Mouse (Mus musculus): ENCODE data around the gene Oxnad1.

Gene Oxnad1

DNA sequence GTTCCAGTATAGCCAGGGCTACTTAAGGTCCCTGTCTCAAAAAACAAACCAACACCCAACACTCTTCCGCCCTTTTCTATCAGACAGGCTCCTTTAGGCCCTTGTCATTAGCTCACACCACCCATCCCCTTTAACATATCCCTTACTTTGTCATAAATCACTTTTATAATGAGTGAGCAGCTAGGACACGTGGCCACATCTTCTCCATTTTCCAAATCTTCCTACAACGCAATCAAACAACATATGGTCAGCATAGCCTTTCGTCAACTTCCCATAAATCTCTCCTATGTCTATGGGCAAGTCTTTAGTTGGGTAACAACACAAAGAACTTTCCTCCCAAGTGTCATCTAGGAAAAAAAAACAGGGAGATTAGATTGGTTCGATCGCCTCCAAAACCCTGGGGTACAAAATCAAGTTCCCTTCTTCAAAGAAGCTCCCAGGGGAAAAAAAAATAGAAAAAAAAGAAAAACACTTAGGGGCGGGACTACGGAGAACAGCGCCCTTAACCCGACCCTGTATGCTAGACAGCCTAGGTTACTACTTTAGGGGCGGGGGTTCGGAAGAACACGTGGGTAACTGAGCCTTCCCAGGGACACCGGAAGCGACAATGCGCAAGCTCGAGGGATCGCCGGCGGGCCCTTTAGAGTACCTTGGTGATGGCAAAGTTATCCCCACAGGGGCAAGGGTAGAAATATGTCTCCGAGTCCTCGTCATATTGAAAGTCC lies at the start of gene Oxnad1:
TSS of gene Oxnad1 (plus strand) at position 614 of the 725 bp plus-strand sequence.
- in situ Hi-C loops (cut with MboI; ENCODE audit: low pct_unique_long_range_greater_than_20kb in 1 of 2, low sequenced_read_pairs in 2 of 2, unreplicated experiment in 1 of 2), result no loop called here

DNA sequence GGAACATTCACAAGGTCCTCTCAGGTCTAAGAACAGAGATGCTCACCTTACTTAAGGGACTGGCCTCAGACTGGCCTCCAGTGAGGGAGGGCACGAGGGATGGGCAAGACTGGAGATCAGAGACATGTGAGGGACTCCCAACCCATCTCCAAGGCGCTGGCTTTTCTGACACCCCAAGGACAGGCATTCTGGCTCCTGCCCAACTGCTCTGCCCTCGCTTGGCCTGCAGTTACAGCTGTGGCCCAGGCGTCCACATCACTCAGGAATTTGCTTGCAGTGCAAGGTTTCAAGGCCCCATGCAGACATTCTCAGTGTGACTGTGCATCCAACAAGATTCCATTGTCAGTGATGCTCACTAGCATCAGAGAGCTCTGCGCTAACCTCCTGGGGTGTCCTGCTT lies 48.7 kb upstream of the Oxnad1 start:
- in situ Hi-C loops (cut with MboI; ENCODE audit: low pct_unique_long_range_greater_than_20kb in 1 of 2, low sequenced_read_pairs in 2 of 2, unreplicated experiment in 1 of 2), result loop anchor here (10.0 kb wide), 2 partner anchors 242 to 382 kb away; no protein-coding TSS in a partner anchor

DNA sequence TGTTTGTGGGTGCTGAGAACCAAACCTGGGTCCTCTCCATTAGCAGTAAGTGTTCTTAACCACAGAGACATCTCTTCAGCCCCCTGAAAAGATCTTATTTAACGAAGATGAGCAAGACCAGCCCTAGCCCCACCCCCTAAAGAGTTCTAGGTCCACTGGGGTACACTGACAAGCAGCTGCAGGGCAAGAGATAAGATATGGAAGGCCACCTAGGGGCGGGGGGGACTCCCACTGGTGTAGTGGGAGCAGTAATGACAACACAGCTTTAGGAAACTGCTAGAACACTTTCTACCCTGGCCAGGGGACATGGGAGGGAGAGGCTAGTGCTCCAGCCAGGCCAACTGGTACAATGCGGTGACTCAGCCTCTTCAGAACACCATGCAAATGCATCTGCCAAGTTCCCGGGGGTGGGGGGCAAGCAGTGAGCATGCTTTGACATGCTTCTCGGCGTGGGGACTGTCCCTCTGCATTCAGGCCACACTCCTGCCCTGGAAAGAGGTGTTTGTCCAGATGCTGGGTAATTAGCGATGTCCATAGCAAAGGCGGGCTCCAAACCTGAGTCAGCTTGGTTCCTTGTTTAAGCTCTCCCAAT lies 47.4 kb upstream of the Oxnad1 start:
- in situ Hi-C loops (cut with MboI; ENCODE audit: low pct_unique_long_range_greater_than_20kb in 1 of 2, low sequenced_read_pairs in 2 of 2, unreplicated experiment in 1 of 2), result loop anchor here (10.0 kb wide), 2 partner anchors 243 to 383 kb away; no protein-coding TSS in a partner anchor

DNA sequence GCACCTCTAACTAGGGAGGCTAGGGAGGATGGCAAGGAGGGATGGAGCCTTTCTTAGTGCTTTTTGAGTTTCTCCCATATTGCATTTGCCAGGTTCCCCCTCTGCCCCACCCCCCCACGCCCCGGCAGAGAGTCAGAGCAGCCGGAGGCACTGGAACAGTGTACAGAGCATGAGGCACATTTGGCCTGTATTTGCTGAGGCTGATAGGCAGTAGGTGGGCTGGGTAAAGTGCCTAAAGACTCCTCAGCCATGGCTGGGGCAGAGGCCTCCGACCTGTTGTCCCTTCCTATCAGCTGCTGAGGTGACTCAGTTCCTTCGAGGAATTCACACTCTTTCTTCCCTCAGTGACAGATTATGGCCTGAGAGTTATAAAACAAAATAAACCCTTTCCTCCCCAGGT lies 43.1 kb upstream of the Oxnad1 start:
- in situ Hi-C loops (cut with MboI; ENCODE audit: low pct_unique_long_range_greater_than_20kb in 1 of 2, low sequenced_read_pairs in 2 of 2, unreplicated experiment in 1 of 2), result no loop called here

DNA sequence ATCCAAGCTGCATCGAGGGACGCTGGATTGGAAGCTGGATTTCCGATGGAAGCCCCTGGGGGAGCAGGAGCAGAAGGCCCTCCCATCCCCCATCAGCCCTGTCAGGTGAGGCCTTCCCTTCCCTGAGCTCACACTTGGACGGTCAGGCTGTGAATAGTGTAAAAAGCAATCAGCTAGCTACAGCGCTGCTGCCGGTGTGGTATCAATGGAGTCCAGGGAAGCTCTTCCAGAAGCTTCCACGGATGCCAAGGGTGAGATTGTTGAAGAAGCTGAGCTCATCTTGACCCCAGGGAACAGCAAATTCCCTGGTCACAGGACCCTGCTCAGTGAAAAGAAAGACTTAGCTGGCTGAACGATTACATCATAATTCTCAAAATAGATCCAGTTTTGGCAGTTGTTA lies 38.8 kb upstream of the Oxnad1 start:
- in situ Hi-C loops (cut with MboI; ENCODE audit: low pct_unique_long_range_greater_than_20kb in 1 of 2, low sequenced_read_pairs in 2 of 2, unreplicated experiment in 1 of 2), result no loop called here

DNA sequence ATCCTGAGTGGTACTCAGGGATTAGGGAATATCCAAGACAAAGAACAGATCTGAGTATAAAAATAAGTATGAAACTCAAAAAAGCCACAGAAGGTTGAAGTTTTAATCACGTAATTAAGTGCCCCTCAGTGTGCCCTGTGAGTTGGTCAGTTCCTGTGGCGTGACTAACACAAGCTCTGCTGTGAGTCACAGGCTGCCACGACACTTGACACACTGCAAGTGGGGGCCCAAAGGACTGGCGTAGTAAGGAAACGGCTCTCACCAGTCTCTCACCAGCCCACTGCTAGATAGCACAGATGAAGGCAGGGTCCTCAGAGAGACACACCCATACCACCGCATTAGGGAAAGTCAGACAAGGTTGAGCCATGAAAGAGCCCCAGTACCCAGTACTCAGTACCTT lies 35.0 kb upstream of the Oxnad1 start:
- in situ Hi-C loops (cut with MboI; ENCODE audit: low pct_unique_long_range_greater_than_20kb in 1 of 2, low sequenced_read_pairs in 2 of 2, unreplicated experiment in 1 of 2), result loop anchor here in 1 of 2 experiments (25.0 kb wide), 1 partner anchor 88 kb away; no protein-coding TSS in a partner anchor

DNA sequence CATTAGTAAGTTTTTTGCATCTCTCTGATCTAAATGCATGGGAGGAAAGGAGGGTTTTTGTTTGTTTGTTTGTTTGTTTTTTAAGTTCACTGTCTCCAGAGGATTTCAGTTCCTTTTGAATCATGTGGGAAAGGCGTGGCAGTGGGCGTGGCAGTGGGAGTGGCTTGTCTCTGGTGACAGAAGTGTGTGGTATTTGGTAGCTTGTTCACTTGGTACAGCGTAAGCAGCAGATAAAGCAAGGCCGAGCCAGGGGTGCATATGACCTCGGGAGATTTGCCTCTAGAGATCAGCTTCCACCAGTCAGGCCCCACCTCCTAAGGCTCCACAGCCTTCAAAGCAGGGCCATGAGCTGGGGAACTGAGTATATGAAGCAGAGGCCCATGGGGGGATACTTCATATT lies 31.3 kb upstream of the Oxnad1 start:
- in situ Hi-C loops (cut with MboI; ENCODE audit: low pct_unique_long_range_greater_than_20kb in 1 of 2, low sequenced_read_pairs in 2 of 2, unreplicated experiment in 1 of 2), result loop anchor here in 1 of 2 experiments (25.0 kb wide), 1 partner anchor 92 kb away; no protein-coding TSS in a partner anchor

DNA sequence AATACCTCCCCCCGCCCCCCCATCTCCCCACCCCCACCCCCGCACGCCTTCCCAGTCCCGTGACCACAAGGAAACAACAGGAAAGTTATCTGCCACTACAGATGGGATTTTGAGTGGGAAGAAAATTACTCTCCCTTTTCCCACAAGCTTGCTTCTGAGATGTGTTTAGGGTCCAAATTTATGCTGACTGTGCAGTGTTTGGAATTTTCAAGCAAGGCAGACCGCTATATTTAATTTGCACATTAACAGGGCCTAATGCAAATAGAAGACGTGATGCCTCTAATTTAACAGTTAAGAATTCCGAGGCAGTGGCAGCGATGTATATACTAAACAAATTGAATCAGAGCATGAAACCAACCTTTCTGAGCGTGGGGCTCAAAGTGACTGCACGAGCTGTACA lies 30.4 kb upstream of the Oxnad1 start:
- in situ Hi-C loops (cut with MboI; ENCODE audit: low pct_unique_long_range_greater_than_20kb in 1 of 2, low sequenced_read_pairs in 2 of 2, unreplicated experiment in 1 of 2), result loop anchor here in 1 of 2 experiments (25.0 kb wide), 1 partner anchor 92 kb away; no protein-coding TSS in a partner anchor

DNA sequence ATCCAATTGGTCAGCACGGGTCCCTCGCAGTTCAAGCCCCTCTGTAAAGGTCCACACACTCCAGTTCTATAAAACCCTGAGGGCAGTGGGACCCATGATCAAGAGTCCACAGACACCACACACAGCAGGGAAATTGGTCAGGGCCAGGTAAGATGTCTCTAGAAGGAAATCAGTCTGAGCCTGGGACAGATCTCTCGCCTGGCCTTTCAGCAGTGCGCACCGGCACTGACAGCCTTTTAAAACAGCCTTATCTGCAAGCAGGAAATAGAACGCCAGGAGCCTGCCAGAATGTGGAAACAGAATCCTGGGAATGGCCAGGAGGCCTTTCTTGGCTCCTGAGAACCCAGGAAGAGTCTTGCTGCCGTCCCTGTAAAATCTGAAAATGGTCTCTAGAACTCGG lies 29.4 kb upstream of the Oxnad1 start:
- in situ Hi-C loops (cut with MboI; ENCODE audit: low pct_unique_long_range_greater_than_20kb in 1 of 2, low sequenced_read_pairs in 2 of 2, unreplicated experiment in 1 of 2), result loop anchor here in 1 of 2 experiments (25.0 kb wide), 1 partner anchor 93 kb away; no protein-coding TSS in a partner anchor

DNA sequence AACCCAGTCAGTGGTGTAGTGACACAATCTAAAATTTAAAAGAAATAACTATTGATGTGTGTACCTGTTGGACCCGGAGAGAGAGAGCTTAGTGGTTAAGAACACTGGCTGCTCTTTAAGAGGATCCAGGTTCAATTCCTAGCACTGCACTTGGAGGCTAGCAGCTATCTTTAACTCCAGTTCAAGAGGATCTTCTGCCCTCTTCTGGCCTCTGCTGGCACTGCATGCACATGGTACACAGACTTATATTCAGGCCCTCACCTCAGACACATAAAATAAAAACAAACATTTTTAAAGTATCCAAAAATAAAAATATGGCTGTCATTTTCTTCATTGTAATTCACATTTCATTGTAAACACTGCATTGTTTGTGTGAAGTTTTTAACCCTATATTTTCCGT lies 28.5 kb upstream of the Oxnad1 start:
- in situ Hi-C loops (cut with MboI; ENCODE audit: low pct_unique_long_range_greater_than_20kb in 1 of 2, low sequenced_read_pairs in 2 of 2, unreplicated experiment in 1 of 2), result loop anchor here in 1 of 2 experiments (25.0 kb wide), 1 partner anchor 94 kb away; no protein-coding TSS in a partner anchor

DNA sequence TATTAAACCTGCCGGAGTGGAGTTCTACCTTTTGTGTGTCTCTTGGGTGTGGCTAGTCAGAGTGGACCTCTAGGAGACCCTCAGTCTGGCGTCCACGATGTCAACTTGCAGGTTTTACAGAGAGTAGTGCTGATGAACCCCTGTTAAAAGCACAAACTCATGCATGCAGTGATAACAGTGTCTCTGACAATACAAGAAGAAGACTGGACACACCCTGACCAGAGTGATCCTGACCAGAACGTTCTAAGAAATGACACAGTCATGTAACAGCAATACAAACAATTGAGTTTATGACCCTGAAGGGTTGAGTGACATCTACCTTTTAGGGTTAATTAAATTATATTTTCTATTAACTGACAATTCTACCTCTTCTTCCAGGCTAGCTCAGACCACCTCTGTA lies 27.5 kb upstream of the Oxnad1 start:
- in situ Hi-C loops (cut with MboI; ENCODE audit: low pct_unique_long_range_greater_than_20kb in 1 of 2, low sequenced_read_pairs in 2 of 2, unreplicated experiment in 1 of 2), result loop anchor here in 1 of 2 experiments (25.0 kb wide), 1 partner anchor 95 kb away; no protein-coding TSS in a partner anchor

DNA sequence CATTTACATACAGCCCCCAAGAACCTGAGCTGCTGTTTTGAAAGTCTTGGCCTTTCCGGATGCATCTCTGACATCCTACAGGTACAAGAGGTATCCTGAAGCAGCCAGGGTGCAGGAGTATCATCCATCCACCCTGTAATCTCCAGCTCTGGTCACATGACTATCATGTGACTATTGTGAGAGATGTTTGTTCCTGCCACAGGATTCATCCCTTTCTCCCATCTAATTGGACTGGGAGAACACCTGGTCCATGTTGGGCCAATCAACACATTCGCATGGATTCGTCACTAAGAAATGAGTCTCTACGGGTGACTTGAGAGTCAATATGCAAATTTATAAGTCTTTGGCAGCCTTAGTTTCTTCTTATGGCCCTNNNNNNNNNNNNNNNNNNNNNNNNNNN lies 23.8 kb upstream of the Oxnad1 start:
- in situ Hi-C loops (cut with MboI; ENCODE audit: low pct_unique_long_range_greater_than_20kb in 1 of 2, low sequenced_read_pairs in 2 of 2, unreplicated experiment in 1 of 2), result loop anchor here in 1 of 2 experiments (25.0 kb wide), 1 partner anchor 99 kb away; no protein-coding TSS in a partner anchor

DNA sequence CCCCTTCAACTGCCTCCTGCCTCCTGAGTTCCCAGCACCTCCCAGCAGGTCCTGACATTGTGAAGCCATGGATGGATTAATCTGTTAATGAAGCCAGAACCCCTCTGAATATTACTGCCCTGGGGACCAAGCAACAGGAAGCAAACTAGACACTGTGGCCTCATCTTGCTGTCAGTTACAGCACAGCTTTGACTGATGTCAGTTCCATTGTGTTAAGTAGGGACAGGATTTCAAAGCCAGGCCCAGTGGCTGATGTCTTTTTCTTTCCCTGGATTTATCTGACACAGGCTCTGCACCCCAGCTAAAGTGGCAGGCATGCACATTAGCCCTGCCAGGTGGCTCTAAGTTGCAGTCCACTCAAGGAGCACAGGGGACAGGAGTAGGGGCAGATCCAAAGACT lies 12.4 kb upstream of the Oxnad1 start:
- in situ Hi-C loops (cut with MboI; ENCODE audit: low pct_unique_long_range_greater_than_20kb in 1 of 2, low sequenced_read_pairs in 2 of 2, unreplicated experiment in 1 of 2), result loop anchor here (5.0 to 25.0 kb wide), 4 partner anchors 111 to 428 kb away; partner anchors contain the start of genes Btd (in 1 of the 2), Gm49387 (in 1 of the 2) and Hacl1 (in 1 of the 2)

DNA sequence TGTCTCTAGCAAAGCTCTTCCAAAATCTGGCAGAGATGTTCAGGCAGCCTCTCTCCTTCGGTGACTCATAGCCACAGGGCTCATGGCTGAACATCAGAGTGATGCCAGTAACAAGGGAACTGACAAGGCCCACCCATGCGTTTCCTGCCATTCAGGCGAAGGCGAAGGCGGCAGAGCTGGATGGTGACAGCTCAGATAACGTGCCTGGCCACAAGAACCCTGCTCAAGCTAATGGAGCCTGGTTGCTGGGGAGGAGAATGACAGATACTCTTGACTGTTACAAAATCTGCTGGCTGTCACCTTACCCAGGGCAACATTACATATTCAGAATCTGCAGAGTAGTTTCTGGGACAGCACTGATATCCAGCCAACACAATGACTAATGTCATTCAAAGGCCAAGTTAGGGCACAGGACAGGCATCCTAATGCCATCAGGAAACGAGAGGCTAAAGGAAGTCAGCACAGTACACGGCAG lies 11.9 kb upstream of the Oxnad1 start:
- in situ Hi-C loops (cut with MboI; ENCODE audit: low pct_unique_long_range_greater_than_20kb in 1 of 2, low sequenced_read_pairs in 2 of 2, unreplicated experiment in 1 of 2), result loop anchor here (5.0 to 25.0 kb wide), 4 partner anchors 111 to 428 kb away; partner anchors contain the start of genes Btd (in 1 of the 2), Gm49387 (in 1 of the 2) and Hacl1 (in 1 of the 2)

DNA sequence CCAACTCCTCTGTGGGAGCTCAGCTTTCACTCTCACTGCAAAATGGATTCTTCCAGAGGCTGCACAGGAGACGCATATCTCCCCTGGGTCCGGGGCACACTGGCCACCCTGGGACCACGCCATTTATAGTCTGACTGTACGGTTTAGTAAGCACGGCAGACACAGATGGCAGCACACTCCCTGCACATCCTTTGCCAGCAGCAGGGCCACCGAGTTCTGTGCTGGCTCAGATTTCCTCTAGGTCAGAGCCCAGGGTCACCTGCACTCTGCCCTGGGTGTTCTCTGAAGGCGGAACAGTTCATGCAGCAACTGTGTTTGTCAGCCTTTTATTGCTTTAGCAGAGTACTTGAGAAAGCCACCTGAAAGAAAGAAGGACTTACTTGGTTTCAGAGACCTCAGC lies 11.3 kb upstream of the Oxnad1 start:
- in situ Hi-C loops (cut with MboI; ENCODE audit: low pct_unique_long_range_greater_than_20kb in 1 of 2, low sequenced_read_pairs in 2 of 2, unreplicated experiment in 1 of 2), result loop anchor here (5.0 to 25.0 kb wide), 4 partner anchors 112 to 429 kb away; partner anchors contain the start of genes Btd (in 1 of the 2), Gm49387 (in 1 of the 2) and Hacl1 (in 1 of the 2)

DNA sequence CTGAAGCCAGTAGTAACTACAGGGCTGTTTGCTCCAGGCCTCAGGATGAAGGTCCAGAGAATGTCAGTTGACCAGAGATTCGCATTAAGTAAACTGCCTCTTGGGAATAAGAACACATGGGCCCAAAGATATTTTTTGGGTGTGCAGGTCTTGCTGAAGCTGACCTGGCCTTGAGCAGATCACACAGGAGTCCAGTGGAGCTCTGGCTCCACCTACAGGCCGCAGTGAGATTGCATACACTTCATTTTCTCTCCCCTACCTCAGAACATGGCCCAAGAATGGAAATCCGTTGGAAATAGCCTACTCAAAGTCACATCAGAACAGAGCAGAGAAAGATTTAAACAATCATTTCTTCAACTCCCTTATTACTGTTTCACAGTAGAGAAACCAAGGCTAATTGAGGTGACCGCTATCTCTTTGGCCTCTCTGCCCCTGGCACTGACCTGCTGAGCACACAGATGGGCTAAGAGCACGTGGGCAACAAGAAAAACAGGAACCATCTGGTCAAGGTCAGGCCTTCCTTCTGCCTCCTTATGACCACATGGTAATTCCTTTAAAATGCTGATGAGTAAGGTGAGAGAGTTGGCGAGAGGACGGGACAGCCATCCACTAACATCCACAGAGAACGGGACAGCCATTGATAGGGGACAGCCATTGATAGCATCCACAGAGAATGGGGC lies 8.1 kb upstream of the Oxnad1 start:
- in situ Hi-C loops (cut with MboI; ENCODE audit: low pct_unique_long_range_greater_than_20kb in 1 of 2, low sequenced_read_pairs in 2 of 2, unreplicated experiment in 1 of 2), result loop anchor here in 1 of 2 experiments (10.0 kb wide), 1 partner anchor 432 kb away; the partner anchor contains the start of genes Btd, Gm49387 and Hacl1

DNA sequence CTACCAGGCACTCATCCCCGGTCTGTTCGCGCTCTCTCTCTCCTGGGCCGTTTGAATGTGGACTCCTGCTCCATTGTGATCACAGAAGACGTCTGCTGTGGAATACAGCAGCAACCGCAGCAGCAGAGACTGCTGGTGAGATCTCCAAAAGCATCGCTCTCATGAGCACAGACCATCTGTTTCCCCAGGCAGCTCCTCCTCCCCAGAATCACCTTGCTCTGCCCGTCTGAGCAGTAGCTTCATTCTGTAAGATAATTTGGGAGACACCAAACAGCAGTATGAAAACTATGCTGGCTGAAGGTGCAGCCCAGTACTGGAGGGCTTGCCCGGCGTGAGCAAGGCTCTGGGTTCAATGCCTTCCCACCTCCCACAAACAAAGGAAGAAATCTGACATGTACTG lies 4.1 kb upstream of the Oxnad1 start:
- in situ Hi-C loops (cut with MboI; ENCODE audit: low pct_unique_long_range_greater_than_20kb in 1 of 2, low sequenced_read_pairs in 2 of 2, unreplicated experiment in 1 of 2), result no loop called here

DNA sequence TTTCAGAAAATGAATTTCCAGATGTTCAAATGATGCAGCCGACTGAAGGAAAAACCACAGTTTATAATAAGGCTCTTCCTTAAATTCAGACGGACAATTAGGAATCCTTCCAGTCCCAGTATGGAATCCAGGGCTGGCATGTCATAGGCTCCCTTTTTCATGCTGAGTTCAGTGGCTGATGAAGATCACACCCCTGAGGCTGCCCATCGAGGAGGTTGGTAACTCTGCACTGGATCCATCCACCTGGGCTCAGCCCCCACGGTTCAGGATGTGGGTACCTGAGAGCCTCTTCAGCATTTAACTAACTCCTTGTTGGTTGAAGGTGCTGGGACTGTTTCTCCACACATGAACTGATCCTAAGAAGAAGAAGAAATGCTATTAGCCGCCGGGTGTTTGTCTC lies 2.3 kb upstream of the Oxnad1 start:
- in situ Hi-C loops (cut with MboI; ENCODE audit: low pct_unique_long_range_greater_than_20kb in 1 of 2, low sequenced_read_pairs in 2 of 2, unreplicated experiment in 1 of 2), result no loop called here
